In genomic region chr12:109437559-109438350, GRCm38 (mm10) we compare ENCODE assay signal across 7 mouse cellular contexts. TPM values are rescaled to one million over a fixed set of nuclear protein-coding genes. Genes with fewer than 3 reads are reported as not detected.
DNase-seq lines count a peak whose midpoint lies in the region; ATAC-seq and TF ChIP-seq lines count a peak whose summit lies in the region.

No protein-coding gene starts in this region.

- peak overlapping the region; percentile 29 for H3K4me3 ChIP-seq in intestine, embryonic 16.5 days (ENCODE audit: low read length)
- H3K4me3 ChIP-seq in limb, embryonic 14.5 days (replicated peaks; ENCODE audit: low read length) = 0 out of 2 replicates have a peak overlapping the region, but pooled peaks have one; percentile 5
- no peak overlapping the region for H3K4me3 ChIP-seq in midbrain, embryonic 15.5 days

- peak overlapping the region; percentile 51 for H3K4me2 ChIP-seq in intestine, embryonic 16.5 days (ENCODE audit: low read depth, low read length)
- peak overlapping the region; percentile 31 for H3K4me2 ChIP-seq in limb, embryonic 14.5 days (replicated peaks; ENCODE audit: low read depth, low read length, severe bottlenecking)
- peak overlapping the region; percentile 12; the same call in 1 of the 2 replicates for H3K4me2 ChIP-seq in midbrain, embryonic 15.5 days

- H3K9ac ChIP-seq in intestine, embryonic 16.5 days (ENCODE audit: low read depth, low read length) = peak overlapping the region; percentile 46
- no peak overlapping the region for H3K9ac ChIP-seq in limb, embryonic 14.5 days (ENCODE audit: low read depth, low read length, severe bottlenecking)
- no peak overlapping the region for H3K9ac ChIP-seq in midbrain, embryonic 15.5 days

- DNase-seq in adrenal gland, adult 8-10 months = peak; percentile 64
- peak; percentile 86 for DNase-seq in embryo, embryonic 10.5 days (ENCODE audit: low spot score)
- DNase-seq in limb, embryonic 14.5 days (ENCODE audit: low spot score) = peak; percentile 80
- DNase-seq in spleen, postnatal 10 days (ENCODE audit: low spot score in 2 of 2) = peak; percentile 75 to 90

- no peaks in the 10 kb centered on the region for H3K9me3 ChIP-seq in intestine, embryonic 16.5 days (ENCODE audit: control insufficient read depth, low read length)
- no peaks in the 10 kb centered on the region for H3K9me3 ChIP-seq in limb, embryonic 14.5 days (ENCODE audit: control insufficient read depth, low read length)
- no peaks in the 10 kb centered on the region for H3K9me3 ChIP-seq in midbrain, embryonic 15.5 days

- peak overlapping the region; percentile 69 for H3K27ac ChIP-seq in intestine, embryonic 16.5 days (ENCODE audit: low read length)
- H3K27ac ChIP-seq in limb, embryonic 14.5 days (replicated peaks; ENCODE audit: low read depth, low read length) = peak overlapping the region; percentile 84
- H3K27ac ChIP-seq in midbrain, embryonic 15.5 days = no peak overlapping the region

- no peaks in the 10 kb centered on the region for H3K36me3 ChIP-seq in intestine, embryonic 16.5 days (ENCODE audit: control insufficient read depth, insufficient read depth, low read length)
- H3K36me3 ChIP-seq in limb, embryonic 14.5 days (ENCODE audit: control insufficient read depth, insufficient read depth, low read length) = no peaks in the 10 kb centered on the region
- H3K36me3 ChIP-seq in midbrain, embryonic 15.5 days (replicated peaks) = no peaks in the 10 kb centered on the region

- WGBS in intestine, embryonic 16.5 days = 4% methylated on average over 25 of the region's 25 CpGs
- WGBS in limb, embryonic 14.5 days = 9% methylated on average over 25 of the region's 25 CpGs
- WGBS in midbrain, embryonic 15.5 days = 7% methylated on average over 25 of the region's 25 CpGs

- no peaks in the 10 kb centered on the region for H3K27me3 ChIP-seq in intestine, embryonic 16.5 days (replicated peaks; ENCODE audit: control insufficient read depth, insufficient read depth, low read length)
- H3K27me3 ChIP-seq in limb, embryonic 14.5 days (ENCODE audit: control insufficient read depth, insufficient read depth, low read length) = no peaks in the 10 kb centered on the region
- H3K27me3 ChIP-seq in midbrain, embryonic 15.5 days (replicated peaks) = peaks cover 45% of the 10 kb centered on the region

- no peak for TF ChIP-seq POLR2A in limb, embryonic 14.5 days (IDR thresholded peaks at IDR 0.05; ENCODE audit: borderline replicate concordance, extremely low read depth, insufficient read depth, insufficient read length)

- peak; percentile 65 for ATAC-seq in granulocyte monocyte progenitor cell, adult 5-6 weeks (replicated peaks; ENCODE audit: poor library complexity, severe bottlenecking)
- peak; percentile 61 for ATAC-seq in intestine, embryonic 16.5 days
- peak; percentile 52 for ATAC-seq in limb, embryonic 14.5 days (ENCODE audit: low FRiP score, low read depth)
- 0 out of 2 replicates have a peak, but pooled peaks have one; percentile 38 for ATAC-seq in midbrain, embryonic 15.5 days (replicated peaks)

- H3K4me1 ChIP-seq in intestine, embryonic 16.5 days (ENCODE audit: control insufficient read depth, insufficient read depth, low read length) = peaks cover 59% of the 10 kb centered on the region
- peaks cover 64% of the 10 kb centered on the region for H3K4me1 ChIP-seq in limb, embryonic 14.5 days (ENCODE audit: control insufficient read depth, insufficient read depth, low read length)
- peaks cover 33% of the 10 kb centered on the region for H3K4me1 ChIP-seq in midbrain, embryonic 15.5 days

RNA-seq across cellular contexts. Expression of gene Dlk1, which starts 14.9 kb away (rescaled TPM):
- 1,000 to 10,000 TPM in 1 of 4 experiments, 100 to 1,000 TPM in 3; 841 to 1,077 (median 912) TPM for total RNA-seq in adrenal gland, adult 8-10 months (2022)
- not detected in 2 replicates for total RNA-seq in granulocyte monocyte progenitor cell, adult 5-6 weeks (2014; fragmentation: Nextera tagmentation)
- total RNA-seq in granulocyte monocyte progenitor cell, adult 5-6 weeks (2017) = not detected in 2 replicates
- 325 and 385 TPM in 2 replicates for polyA plus RNA-seq in intestine, embryonic 16.5 days (2015; fragmentation: Nextera tagmentation; extraction: Ambion mirVana)
- polyA plus RNA-seq in limb, embryonic 14.5 days (2012; rRNA removed) = 2,661 and 2,964 TPM in 2 replicates
- 487 and 640 TPM in 2 replicates for polyA plus RNA-seq in limb, embryonic 14.5 days (2014; fragmentation: Nextera tagmentation; extraction: Ambion mirVana)
- 70.6 and 76.0 TPM in 2 replicates for polyA plus RNA-seq in midbrain, embryonic 15.5 days (2015; fragmentation: Nextera tagmentation; extraction: Ambion mirVana)
